Mouse (Mus musculus): ENCODE measurements around the gene Gldc.

GRCm38 (mm10) chr19:30097039-30097438 lies 78.2 kb downstream of the Gldc start:
- TF ChIP-seq GATA1 (IDR thresholded peaks at IDR 0.05; ENCODE audit: borderline replicate concordance, low read length) (no peak), FLI1 (IDR thresholded peaks at IDR 0.05; ENCODE audit: low read length) (no peak)

All from megakaryocyte, embryonic 14.5 days (primary cell).